Mouse (Mus musculus) megakaryocyte, embryonic 14.5 days (primary cell): ENCODE results near the gene Vmn1r88. TPM values are rescaled to one million over a fixed set of nuclear protein-coding genes. Genes with fewer than 3 reads are reported as not detected.
"Not testable (repeated sequence)": the region's sequence is repeated elsewhere in the genome, so short reads cannot be mapped to it uniquely, and the experiment has no call there.

Source experiments
- H3K27me3 ChIP-seq: replicated peaks from 2 replicates; pipeline ENCODE3; 2012; ENCODE audit warnings: inconsistent platforms
- H3K36me3 ChIP-seq: replicated peaks from 2 replicates; pipeline ENCODE3; 2012; ENCODE audit warnings: low read length, inconsistent platforms, mixed read lengths
- H3K4me1 ChIP-seq: 2 replicates; pipeline ENCODE4 v1.6.1; 2012; ENCODE audit warnings: inconsistent platforms
- H3K4me3 ChIP-seq: replicated peaks from 2 replicates; pipeline ENCODE3; 2012; ENCODE audit warnings: moderate library complexity, mild to moderate bottlenecking, inconsistent platforms
- H3K9me3 ChIP-seq: 2 replicates; pipeline ENCODE4 v1.6.1; 2012; ENCODE audit warnings: inconsistent platforms
- FLI1 ChIP-seq: IDR thresholded peaks from 2 replicates; pipeline ENCODE4 v1.6.1; 2012; ENCODE audit warnings: low read length, inconsistent platforms, mixed read lengths
- GATA1 ChIP-seq: IDR thresholded peaks from 3 replicates; pipeline ENCODE4 v1.6.1; 2012; ENCODE audit warnings: mixed read lengths, low read length, inconsistent platforms, borderline replicate concordance
- polyA plus RNA-seq: library from polyadenylated mRNA; stranded (reverse); fragments of >175 nt; gene quantifications from 2 replicates; pipeline ENCODE4 v1.2.3, GENCODE M21; 2012; ENCODE audit warnings: low replicate concordance; ENCODE audit not compliant: insufficient read depth

The Vmn1r88 gene
- 0.10 and 0.18 TPM in 2 replicates for polyA plus RNA-seq

DNA sequence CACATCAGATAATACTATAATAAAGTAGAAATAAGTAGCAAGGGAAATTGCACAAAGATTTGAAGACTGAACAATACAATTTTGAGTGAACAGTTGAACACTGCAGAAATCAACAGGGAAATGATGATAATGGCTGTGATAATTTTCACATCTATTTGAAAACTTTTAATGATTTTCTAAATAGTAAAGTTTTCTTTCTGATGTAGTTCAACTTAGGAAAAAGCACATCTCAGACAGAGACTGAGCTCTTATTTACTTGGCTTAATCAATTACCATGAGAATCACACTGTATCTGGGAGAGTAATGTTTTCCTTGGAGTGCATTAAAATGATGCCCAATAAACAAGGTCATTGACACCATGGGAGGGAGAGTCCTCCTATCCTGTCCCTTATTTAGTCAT, at the start of gene Vmn1r88:
TSS of gene Vmn1r88 (plus strand) at position 301 of the 400 bp plus-strand sequence.
- Histone ChIP-seq H3K27me3 (no peaks in the 10 kb centered on the region), H3K36me3 (no peaks in the 10 kb centered on the region), H3K4me3 (no peak within 1 kb of the TSS), H3K9me3 (no peaks in the 10 kb centered on the region), H3K4me1 (no peaks in the 10 kb centered on the region)
- TF ChIP-seq GATA1 (no peak), FLI1 (no peak)

DNA sequence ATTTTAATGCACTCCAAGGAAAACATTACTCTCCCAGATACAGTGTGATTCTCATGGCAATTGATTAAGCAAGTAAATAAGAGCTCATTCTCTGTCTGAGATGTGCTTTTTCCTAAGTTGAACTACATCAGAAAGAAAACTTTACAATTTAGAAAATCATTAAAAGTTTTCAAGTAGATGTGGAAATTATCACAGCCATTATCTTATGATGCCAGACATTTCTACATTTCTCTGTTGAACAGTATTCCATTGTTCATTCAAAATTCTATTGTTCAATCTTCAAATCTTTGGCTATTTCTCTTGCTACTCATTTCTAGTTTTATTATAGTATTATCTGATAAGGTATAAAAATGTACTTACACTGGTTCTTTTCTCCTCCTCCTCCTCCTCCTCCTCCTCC, 39.6 kb upstream of the Vmn1r88 start, which contains the start of gene Vmn1r86:
TSS of gene Vmn1r86 (minus strand) at position 101 of the 400 bp plus-strand sequence.
- Histone ChIP-seq H3K9me3 (no peaks in the 10 kb centered on the region), H3K4me3 (no peak within 1 kb of the TSS), H3K27me3 (no peaks in the 10 kb centered on the region), H3K4me1 (no peaks in the 10 kb centered on the region), H3K36me3 (no peaks in the 10 kb centered on the region)
- TF ChIP-seq FLI1 (no peak), GATA1 (no peak)

GRCm38 (mm10) chr7:13123554-13124153, 35.7 kb upstream of the Vmn1r88 start:
- peak overlapping the region; percentile 50 for H3K4me3 ChIP-seq
- H3K36me3 ChIP-seq, H3K27me3 ChIP-seq, H3K9me3 ChIP-seq, H3K4me1 ChIP-seq: not testable (repeated sequence)

- H3K9me3 ChIP-seq, result no peaks in the 10 kb centered on the region
- TF ChIP-seq FLI1 (no peak), GATA1 (no peak)
- H3K27me3 ChIP-seq, result no peaks in the 10 kb centered on the region
- H3K36me3 ChIP-seq, result no peaks in the 10 kb centered on the region
- H3K4me1 ChIP-seq, result no peaks in the 10 kb centered on the region
- H3K4me3 ChIP-seq, result no peak overlapping the region
Observed at GRCm38 (mm10) chr7:13131856-13132255, 27.5 kb upstream of the Vmn1r88 start.

- Histone ChIP-seq H3K9me3 (no peaks in the 10 kb centered on the region), H3K4me1 (no peaks in the 10 kb centered on the region), H3K27me3 (no peaks in the 10 kb centered on the region), H3K4me3 (no peak overlapping the region), H3K36me3 (no peaks in the 10 kb centered on the region)
- TF ChIP-seq FLI1 (no peak), GATA1 (no peak)
Observed at GRCm38 (mm10) chr7:13137340-13137739, 22.0 kb upstream of the Vmn1r88 start.

- no peak for TF ChIP-seq FLI1
- TF ChIP-seq GATA1, result no peak
Observed at GRCm38 (mm10) chr7:13140057-13140456, 19.3 kb upstream of the Vmn1r88 start, which contains the start of gene Vmn1r87. Vmn1r87 (minus strand) TSS chr7:13140157.

DNA sequence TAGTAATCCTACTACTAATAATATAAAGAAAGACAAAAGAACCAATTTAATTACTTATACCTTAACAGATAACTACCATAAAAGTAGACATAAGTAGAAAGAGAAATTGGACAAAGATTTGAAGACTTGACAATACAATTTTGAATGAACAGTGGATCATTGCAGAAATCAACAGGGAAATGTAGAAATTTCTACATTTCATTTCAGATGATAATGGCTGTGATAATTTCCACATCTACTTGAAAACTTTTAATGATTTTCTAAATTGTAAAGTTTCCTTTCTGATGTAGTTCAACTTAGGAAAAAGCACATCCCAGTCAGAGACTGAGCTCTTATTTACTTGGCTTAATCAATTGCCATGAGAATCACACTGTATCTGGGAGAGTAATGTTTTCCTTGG, 53.4 kb downstream of the Vmn1r88 start, which contains the start of gene Vmn1r89:
TSS of gene Vmn1r89 (plus strand) at position 301 of the 400 bp plus-strand sequence.
- Histone ChIP-seq H3K4me1 (no peaks in the 10 kb centered on the region), H3K9me3 (no peaks in the 10 kb centered on the region), H3K36me3 (no peaks in the 10 kb centered on the region), H3K4me3 (no peak within 1 kb of the TSS), H3K27me3 (no peaks in the 10 kb centered on the region)
- TF ChIP-seq GATA1 (no peak), FLI1 (no peak)

More at GRCm38 (mm10) chr7:13140057-13140456, 19.3 kb upstream of the Vmn1r88 start, which contains the start of gene Vmn1r87:
- no peaks in the 10 kb centered on the region for H3K36me3 ChIP-seq
- no peaks in the 10 kb centered on the region for H3K9me3 ChIP-seq
- no peak within 1 kb of the TSS for H3K4me3 ChIP-seq
- no peaks in the 10 kb centered on the region for H3K27me3 ChIP-seq
- no peaks in the 10 kb centered on the region for H3K4me1 ChIP-seq

Other genes starting within 250 kb of the Vmn1r88 start
- gene Rps5, start 237.3 kb upstream of the Vmn1r88 start, polyA plus RNA-seq, result 434 and 3,041 TPM in 2 replicates
- 1.5 and 2.4 TPM in 2 replicates for gene Rnf225, start 232.2 kb upstream of the Vmn1r88 start, polyA plus RNA-seq
- 1.9 and 2.1 TPM in 2 replicates for gene Zfp324, start 193.7 kb upstream of the Vmn1r88 start, polyA plus RNA-seq
- 1.7 and 3.2 TPM in 2 replicates for gene Zfp446, start 181.7 kb upstream of the Vmn1r88 start, polyA plus RNA-seq
- not detected in 2 replicates for gene Slc27a5, start 161.4 kb upstream of the Vmn1r88 start, polyA plus RNA-seq
- gene Trim28, start 160.5 kb upstream of the Vmn1r88 start, polyA plus RNA-seq, result 55.5 and 236 TPM in 2 replicates
- gene Zbtb45, start 149.5 kb upstream of the Vmn1r88 start, polyA plus RNA-seq, result 52.8 and 179 TPM in 2 replicates
- gene Chmp2a, start 124.8 kb upstream of the Vmn1r88 start, polyA plus RNA-seq, result 404 and 592 TPM in 2 replicates
- gene Ube2m, start 121.3 kb upstream of the Vmn1r88 start, polyA plus RNA-seq, result 283 and 366 TPM in 2 replicates
- gene Mzf1, start 104.8 kb upstream of the Vmn1r88 start, polyA plus RNA-seq, result 1.6 and 6.1 TPM in 2 replicates
- gene Vmn1r85, start 64.4 kb upstream of the Vmn1r88 start, polyA plus RNA-seq, result 0.26 TPM in 1 of 2 replicates, not detected in the other
- not detected in 2 replicates for gene Vmn1r86, start 39.7 kb upstream of the Vmn1r88 start, polyA plus RNA-seq
- gene Vmn1r87, start 19.4 kb upstream of the Vmn1r88 start, polyA plus RNA-seq, result not detected in 2 replicates
- 0.02 TPM in 1 of 2 replicates, not detected in the other for gene Vmn1r89, start 53.5 kb downstream of the Vmn1r88 start, polyA plus RNA-seq
- gene Lig1, start 117.7 kb downstream of the Vmn1r88 start, polyA plus RNA-seq, result 17.7 and 19.6 TPM in 2 replicates
- 1.1 TPM in 1 of 2 replicates, not detected in the other for gene Zswim9, start 119.2 kb downstream of the Vmn1r88 start, polyA plus RNA-seq
- gene Pla2g4c, start 165.1 kb downstream of the Vmn1r88 start, polyA plus RNA-seq, result not detected in 2 replicates
- gene Cabp5, start 238.6 kb downstream of the Vmn1r88 start, polyA plus RNA-seq, result not detected in 2 replicates